Mouse (Mus musculus) thymus, postnatal 10 days (tissue): ENCODE data around the gene Atad5.
A peak's percentile ranks its signal among the peaks of the same experiment; 100 is the strongest.

Source experiments
- DNase-seq, 2 experiments: peaks; one replicate each; pipeline ENCODE4 v3.0.0; 2021; ENCODE audit warnings: low spot score in 2 of 2

Gene Atad5

DNA sequence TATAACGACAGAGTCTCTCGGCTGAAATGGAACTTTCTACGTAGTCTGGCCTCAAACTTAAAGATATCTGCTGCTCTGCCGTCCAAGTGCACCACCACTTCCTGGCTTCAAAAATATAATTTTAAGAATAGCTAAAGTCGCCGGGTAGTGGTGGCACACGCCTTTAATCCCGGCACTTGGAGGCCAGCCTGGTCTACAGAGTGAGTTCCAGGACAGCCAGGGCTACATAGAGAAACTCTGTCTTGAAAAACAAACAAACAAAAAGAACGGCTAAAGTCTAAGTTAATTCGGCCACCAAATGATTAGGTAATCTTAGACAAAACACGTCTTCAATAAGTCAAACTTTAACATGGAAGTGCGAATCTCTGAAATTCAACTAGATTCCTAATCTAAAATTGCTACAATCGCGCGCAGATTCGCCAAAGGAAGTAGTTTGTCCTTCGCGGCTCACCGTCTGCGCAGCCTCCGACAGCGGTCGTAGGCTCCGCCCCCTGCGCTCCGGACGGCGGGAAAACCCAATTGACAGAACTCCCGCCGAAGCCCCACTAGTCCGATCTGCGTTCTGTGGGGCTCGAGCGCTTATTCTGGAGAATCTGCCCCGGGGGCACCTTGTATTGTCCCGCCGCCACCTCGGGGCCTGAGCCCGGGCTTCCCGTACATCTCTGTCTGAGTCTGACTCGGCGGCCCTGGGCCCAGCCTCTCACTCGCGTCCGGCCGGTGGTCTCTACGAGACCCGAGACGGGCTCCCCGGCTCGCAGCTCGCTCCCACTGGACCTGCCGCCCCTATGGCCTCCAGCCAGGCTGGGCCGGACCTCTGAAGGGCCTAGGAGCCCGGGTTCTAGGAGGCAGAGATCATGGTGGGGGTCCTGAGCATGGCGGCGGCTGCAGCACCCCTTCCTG, at the start of gene Atad5:
TSS of gene Atad5 (plus strand) at position 484 of the 900 bp plus-strand sequence.
- peak; percentile 79 to 90 for DNase-seq

DNA sequence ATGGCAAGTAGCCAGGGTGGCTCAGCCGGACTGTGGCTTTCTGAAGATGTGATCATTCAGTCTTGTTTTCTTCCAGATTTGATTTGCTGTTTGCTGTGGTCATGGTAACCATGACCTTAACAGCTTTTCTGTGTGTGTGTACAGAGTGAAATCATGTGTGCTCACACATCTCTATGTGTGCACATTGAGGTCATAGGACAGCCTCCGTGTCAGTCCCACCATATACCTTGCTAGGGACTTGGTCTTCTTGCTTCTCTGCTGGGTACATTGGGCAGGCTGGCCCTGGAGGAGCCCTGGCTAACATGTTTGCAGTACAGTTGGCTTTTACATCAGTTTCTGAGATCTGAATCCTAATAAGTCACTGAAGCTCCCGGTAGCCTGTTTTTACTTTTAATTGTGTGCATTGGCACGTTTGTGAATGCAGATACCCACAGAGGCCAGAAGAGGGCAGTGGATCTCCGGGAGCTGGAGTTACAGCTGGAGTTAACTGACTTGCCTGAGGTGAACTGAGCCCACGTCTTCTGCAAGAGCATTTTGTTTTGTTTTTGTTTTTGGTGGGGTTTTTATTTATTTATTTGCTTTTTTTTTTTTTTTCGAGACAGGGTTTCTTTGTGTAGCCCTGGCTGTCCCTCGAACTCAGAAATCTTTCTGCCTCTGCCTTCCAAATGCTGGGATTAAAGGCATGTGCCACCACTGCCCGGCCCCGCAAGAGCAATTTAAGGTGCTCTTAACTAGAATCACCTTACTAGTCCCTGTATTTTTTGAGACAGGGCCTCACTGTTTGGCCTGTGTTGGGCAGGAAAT, 46.4 kb upstream of the Atad5 start:
- peak; percentile 35 to 62 for DNase-seq

DNA sequence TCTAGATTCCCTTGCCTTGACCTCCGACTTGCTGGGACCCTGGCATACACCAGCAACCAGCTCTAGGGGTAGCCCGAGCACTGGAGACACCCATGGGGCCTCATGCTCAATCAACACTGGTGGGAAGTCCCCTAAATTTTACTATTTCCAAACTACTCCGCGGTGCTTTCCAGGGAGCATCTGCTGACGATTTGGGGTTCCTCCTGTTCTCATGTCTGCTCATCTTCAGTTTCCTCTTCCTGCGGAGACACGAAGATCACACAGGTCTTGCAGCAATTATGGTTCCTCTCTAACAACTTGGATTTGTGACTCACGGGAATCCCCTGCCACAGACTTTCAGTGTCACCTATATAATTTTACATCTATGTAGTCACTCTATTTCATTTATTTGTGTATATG, 45.8 kb upstream of the Atad5 start:
- no peak for DNase-seq

DNA sequence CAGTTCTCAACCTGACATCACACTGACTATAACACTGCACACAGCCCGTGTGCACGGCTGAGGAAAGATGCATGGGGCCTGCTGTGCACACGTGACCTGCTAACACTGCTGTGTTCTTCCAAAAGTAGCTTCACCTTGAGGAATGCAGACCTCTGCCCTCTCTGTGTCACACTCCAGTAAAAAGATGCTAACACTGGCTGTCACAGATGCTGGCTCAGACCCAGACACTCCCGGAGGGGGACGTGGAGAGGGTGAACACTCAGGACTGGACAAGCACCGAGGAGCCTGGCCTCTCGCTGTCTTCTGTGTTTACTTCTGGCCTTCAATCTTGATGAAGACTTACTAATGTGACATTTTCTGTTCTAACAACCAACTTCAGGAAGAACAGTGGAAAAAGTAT, 42.3 kb upstream of the Atad5 start:
- DNase-seq = no peak

DNA sequence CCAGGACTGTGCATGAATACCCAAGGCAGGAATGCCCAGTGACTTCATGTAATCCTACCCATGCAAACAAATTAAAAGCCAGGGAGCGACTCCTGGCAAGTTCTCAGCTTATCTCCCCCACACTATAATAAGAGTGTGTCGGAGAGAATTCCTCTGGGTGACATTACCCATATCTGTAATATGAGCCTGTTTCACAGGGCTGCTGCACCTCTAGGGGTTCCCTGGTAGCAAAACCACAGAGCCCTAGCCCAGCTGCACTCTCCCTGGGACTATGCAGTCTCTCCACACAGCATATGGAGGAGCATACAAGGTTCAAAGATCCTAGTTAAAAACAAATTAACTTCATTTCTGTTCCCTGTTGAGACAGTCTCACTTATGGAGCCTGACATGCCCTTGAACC, 39.1 kb upstream of the Atad5 start:
- no peak for DNase-seq

DNA sequence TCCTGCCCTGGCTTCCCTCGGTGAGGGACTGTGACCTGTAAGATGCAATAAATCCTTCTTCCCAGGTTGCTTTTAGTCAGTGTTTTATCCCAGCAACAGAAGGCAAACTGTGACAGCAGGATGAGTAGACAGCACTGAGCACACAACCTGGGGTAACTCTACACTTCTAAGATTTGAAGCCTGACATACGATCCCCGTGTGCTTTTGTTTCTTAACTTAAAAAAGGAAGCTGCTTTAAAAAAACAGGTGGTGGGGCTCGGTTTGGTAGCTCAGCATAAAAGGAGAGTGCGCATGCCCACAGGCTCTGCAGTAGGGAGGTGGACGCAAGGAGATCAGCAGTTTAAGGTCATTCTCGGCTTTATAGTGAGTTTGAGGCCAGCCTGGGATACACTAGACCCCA, 36.7 kb upstream of the Atad5 start:
- no peak for DNase-seq

DNA sequence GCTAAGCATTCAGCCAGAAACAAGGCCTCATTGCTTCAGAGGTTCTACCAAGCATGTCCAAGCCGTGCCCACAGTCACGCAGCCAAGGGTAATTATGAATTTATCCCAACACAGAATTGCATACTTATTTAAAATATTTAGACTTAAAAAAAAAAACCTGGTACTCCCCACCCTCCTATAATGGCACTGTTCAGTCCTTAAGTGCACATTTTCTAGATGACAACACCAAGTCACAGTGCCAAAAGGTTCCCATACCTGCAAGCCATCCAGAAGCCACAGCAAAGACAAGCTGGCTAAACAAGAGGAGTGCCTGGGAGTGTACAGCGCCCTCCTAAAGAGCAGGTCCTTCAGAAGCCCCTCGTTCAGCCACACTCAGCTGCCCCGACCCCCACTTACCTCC, 36.0 kb upstream of the Atad5 start:
- no peak for DNase-seq

DNA sequence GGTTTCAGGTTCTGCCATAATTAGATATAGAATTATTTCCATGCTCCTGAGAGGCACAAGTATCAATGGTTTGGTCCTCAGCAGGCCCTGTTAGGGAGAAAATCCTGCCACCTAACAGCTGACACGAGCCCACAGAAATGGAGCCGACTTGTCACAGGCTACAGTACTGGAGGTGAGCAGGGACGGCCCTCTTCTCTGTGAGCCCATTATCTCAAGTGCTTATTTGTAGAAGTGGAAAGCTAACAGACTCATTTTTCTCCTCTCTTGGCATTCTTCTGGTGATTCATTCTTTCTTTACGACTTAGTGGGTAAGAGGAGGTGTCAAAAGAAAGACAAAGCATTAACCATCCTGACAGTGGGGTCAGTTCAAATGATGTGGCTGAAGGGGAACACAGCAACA, 34.5 kb upstream of the Atad5 start:
- no peak for DNase-seq

DNA sequence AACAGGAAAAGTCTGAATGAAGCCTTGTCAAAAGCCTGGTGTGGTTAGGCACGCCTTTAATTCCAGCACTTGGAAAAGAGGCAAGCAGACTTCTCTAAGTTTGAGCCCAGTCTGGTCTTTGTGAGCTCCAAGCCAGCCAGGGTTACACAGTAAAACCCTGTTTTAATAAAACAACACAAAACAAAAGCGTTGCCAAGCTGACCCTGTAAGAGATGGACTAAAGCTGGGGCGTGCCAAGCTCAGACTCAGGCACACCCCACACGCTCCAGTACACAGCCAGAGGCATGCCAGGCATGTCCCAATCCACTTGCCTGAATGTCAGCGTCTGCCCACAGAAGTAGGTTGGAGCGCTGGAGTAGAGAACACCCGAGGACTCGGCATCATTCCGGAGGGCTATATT, 33.1 kb upstream of the Atad5 start:
- no peak for DNase-seq

DNA sequence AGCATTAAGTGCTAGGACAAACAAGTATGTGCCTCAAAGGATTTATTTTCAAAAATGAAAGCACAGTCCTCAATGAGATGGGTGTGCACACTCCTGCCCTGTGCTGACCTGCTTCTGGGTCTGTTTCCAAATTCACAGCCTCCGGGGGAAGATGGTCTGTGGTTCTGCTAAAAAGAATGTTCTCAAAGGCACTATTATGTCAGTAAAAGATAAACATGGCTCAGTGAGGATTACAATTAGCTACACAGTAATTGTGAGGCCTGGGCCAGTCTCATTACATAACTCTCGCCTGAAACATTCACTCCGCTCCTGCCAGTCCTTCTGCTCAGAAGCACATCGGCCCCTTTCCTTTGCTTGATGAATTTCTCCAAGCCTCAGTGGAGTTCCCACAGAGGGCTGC, 27.0 kb upstream of the Atad5 start:
- no peak for DNase-seq

DNA sequence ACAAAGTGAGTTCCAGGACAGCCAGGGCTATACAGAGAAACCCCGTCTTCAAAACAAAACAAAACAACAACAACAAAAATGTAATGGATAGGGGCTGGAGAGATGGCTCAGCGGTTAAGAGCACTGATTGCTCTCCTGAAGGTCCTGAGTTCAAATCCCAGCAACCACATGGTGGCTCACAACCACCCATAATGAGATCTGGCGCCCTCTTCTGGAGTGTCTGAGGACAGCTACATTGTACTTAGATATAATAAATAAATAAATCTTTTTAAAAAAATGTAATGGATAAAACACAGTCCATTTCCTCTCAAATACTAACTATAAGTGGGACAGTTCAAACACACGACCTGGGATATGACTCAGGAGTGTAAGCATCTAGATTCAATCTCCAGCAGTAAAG, 22.8 kb upstream of the Atad5 start:
- DNase-seq = peak in 1 of 2 experiments; percentile 27

DNA sequence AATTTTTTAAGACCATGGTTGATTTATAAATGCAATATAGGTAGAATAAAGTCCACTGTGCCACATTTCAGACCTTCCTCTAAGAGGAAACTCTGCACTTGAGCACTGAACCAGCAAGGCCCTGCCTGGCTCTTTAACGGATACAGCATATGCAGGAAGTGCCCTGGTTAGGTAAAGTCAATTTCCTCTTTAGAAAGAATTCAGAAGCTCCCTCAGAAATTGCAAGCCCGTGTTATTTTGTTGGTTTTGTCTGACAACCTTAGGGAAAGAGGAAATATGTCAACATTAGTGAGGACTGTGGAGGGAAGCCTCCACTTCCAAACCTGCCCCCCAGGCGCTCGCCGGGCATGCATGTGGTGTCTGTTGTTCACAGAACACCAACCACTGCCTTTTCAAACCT, 21.6 kb upstream of the Atad5 start:
- peak; percentile 29 to 53 for DNase-seq

DNA sequence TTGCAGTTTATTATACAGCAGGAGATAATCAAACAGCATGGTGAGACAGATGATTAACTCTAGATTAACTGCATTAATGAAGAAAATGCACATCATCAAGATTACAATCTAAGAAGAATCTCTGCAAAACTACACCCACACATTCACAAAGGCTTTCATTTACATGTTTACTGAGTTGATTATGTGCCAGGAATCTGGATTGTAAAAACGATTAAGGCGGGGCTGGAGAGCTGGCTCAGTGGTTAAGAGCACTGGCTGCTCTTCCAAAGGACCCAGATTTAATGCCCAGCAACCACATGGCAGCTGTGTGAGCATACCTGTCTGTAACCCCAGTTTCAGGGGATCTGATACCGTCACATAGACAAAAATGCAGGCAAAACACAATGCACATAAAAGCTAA, 19.4 kb upstream of the Atad5 start:
- no peak for DNase-seq

DNA sequence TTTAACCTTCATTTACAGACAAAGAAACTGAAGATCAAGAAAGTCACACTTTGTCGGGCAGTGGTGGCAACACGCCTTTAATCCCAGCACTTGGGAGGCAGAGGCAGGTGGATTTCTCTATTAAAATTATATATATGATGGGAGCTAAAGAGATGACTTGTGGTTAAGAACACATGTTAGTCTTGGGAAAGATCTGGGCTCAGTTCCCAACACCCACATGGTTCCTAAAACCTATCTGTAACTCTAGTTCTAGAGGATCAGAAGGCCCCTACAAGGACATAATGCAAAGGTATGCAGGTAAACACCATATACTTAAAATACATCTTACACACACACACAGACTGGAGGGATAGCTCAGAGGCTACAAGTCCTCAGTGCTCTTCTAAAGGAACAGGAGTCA, 18.2 kb upstream of the Atad5 start:
- no peak for DNase-seq

DNA sequence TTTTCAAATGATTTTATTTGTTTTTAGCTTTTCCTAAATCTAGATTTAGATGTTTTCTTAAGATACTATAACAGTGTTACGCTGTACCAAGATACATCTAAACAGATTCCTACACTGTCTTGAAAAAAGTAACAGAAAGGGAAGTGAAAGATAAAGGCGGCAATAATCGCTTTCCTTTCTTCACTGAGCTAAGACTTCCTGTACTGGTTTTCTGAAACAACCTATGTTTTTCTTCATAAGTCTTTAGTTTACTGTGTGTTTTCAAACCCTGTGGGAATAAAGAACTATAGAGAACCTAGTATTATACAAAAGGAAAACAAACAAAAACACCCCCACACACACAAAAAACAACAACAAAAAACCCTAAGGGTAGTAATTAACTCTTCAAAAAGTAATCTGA, 16.8 kb upstream of the Atad5 start:
- DNase-seq = no peak

DNA sequence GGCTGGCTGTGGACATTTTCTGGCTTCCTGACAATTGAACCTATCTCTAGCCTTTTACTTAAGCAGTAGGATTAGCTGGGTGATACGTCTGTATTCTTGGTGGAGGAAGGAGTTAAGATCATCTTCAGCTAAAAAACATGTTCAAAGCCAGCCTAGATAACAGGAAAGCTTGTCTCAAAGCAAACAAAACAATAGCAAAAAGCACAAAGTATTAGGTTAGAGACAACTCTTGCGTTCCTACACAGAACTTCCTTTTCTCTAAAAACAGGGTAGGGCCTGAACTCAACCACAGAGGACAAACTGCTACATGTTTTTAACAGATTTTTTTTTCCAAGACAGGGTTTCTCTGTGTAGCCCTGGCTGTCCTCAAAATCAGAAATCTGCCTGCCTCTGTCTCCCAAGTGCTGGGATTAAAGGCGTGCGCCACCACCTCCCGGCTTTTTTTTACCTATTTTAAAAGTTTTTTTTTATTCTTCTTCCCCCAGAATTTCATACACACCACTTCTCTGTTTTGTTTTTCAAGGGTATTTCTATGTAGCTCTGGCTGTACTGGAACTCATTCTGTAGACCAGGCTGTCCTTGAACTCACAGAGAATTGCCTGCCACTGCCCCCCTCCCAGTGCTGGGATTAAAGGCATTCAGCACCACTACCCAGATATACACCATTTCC, 13.5 kb upstream of the Atad5 start:
- no peak for DNase-seq

DNA sequence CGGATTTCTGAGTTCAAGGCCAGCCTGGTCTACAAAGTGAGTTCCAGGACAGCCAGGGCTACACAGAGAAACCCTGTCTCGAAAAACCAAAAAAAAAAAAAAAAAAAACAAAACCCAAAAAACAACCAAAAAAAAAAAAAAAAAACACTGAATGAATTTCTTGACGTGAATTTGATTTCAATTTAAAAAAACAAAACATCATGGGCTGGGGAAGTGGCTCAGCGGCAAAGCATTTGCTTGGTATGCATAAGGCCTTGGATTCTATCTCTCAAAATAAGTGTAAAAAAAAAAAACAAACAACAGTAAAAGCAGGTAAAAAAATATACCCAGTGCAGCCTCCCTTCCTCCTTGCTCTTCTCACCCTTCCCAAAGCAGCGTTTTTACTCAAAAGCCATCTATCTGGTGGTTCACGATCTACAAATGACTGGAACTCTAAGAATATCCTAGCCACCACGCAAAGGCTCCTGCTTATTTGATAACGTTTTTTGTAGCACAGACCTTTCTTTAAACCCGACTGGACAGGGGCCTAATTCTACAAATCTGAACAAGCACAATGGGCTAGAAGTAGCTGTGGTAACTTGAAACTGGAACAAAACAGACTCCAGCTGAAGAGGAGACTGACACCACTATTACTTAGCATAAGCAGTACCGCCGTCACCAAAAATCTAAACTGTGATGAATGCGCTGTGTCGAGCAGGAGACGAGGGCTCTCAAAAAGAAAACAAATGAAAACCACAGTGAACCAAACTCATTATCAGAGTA, 11.2 kb upstream of the Atad5 start:
- DNase-seq = no peak

DNA sequence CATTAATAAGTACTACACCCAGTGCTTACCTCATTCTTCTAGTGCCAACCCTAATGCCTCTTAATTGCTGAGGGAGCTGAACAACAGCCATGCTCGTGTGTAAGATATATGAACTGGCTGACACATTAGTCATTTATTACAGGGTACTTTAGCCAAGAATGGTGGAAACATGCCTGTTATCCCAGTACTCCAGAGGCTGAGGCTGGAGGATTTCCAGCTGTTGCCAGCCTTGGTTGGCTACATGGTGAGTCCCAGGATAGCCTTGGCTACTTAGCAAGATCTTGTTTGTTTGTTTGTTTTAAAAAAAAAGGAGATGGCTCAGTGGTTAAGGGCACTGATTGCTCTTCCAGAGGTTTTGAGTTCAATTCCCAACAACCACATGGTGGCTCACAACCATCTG, 10.4 kb upstream of the Atad5 start:
- no peak for DNase-seq

DNA sequence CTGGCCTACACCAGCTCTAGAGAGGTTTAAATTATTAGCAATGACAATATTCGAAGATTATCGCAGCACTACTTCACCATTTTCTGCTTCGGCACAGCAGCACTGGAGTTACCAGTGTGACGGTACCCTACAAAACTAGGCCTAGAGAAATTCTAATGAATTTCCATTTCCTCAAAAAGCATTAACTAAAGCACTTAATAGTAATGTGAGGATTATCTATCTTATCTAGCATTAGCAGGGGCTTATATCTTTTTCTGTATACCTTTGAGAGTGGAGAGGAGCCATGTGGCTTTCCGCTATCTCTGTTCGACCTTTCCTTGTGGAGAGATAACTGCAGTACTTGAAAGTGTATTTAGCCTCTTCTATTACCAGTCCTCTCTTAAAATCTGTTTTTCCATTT, 9.4 kb upstream of the Atad5 start:
- DNase-seq = no peak

DNA sequence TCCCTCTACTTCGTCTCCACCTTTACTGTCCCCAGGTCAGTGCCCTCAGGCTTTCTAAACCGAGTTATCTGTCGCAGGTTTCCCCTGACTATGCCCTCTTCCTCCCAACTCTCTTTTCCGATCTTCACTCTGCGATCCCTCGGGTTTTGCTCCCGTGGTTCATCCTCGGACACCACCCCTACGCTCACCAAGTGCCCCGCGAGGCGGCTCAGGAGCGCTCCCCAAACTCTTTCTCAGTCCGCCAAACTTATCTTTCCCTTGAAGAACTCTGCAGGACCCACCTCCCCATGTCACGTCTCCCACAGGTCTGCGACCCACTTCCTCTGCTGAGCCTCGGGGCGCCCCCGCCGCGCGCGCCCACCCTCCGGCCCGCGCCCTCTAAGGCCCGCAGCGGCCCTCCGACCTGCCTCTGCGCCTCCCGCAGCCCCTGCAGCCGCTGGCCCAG, 8.8 kb upstream of the Atad5 start:
- DNase-seq = no peak

DNA sequence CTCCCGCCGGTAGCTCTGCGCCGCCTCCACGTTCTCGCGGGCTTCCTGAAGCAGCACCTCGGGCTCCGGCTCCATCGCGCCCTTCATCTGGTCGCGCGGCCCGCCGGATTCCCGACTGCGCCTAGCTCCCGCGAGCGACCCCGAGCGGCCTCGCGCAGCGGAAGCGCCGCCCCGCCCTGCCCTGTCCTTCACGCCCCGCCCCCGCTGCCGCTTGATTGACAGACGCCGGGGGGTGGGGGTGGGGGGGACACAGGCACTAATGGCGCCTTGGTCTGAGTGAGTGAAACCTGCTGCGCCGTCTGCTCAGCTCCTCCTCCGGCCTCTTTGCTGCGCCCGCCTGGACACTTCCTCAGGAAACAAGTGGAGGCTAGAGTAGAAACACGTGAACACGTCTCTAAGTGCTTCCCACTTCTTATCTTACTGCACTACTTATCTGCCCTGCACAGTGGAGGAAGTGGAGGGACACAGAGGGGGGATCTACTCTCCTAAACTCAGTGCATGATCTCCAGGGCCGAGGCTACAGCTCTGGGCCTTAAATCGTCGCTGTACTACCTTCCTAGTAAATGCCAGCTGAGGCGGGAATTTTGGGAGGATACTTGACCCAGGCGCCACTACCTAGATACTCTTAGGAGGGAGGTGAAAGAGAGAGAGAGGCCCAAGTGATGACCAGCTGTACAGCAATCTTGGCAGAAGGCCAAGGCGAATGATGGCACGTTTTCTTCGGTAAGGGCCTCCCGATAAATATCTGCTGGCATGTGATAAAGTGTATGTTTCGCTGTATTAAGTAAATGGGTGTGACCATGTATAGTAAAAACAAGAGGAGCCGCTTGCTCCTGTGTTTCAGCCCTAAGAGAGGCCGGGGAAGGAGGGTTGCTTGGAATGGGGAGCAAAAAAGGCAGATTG, 8.1 kb upstream of the Atad5 start, which contains the start of gene Crlf3:
TSS of gene Crlf3 (minus strand) at position 166 of the 903 bp plus-strand sequence.
- peak; percentile 92 to 97 for DNase-seq
